Mouse (Mus musculus) G1E-ER4 (cell line): ENCODE measurements around the gene Ackr3. TPM values are rescaled to one million over a fixed set of nuclear protein-coding genes. Genes with fewer than 3 reads are reported as not detected.

Experiments used
- GATA1 ChIP-seq: IDR thresholded peaks from one replicate; pipeline ENCODE4 v1.8.0; 2012; ENCODE audit warnings: low read length, inconsistent platforms
- polyA plus RNA-seq: library from polyadenylated mRNA; stranded (reverse); fragments of >175 nt; gene quantifications from 2 replicates; pipeline ENCODE4 v1.2.3, GENCODE M21; 2012

The Ackr3 gene
- polyA plus RNA-seq, 1 experiment: not detected

- no peak for TF ChIP-seq GATA1
These were observed 30.9 kb downstream of the Ackr3 start for GRCm38 (mm10) chr1:90234620-90235054.

- TF ChIP-seq GATA1: no peak
These were observed 32.9 kb downstream of the Ackr3 start for GRCm38 (mm10) chr1:90236640-90237039.

- no peak for TF ChIP-seq GATA1
These were observed 34.5 kb downstream of the Ackr3 start for GRCm38 (mm10) chr1:90238095-90238888.

- TF ChIP-seq GATA1: no peak
These were observed 35.8 kb downstream of the Ackr3 start for GRCm38 (mm10) chr1:90239336-90240225.

GRCm38 (mm10) chr1:90240287-90240686 lies 36.5 kb downstream of the Ackr3 start:
- no peak for TF ChIP-seq GATA1

GRCm38 (mm10) chr1:90242444-90242989 lies 38.7 kb downstream of the Ackr3 start:
- no peak for TF ChIP-seq GATA1

- no peak for TF ChIP-seq GATA1
These were observed 40.8 kb downstream of the Ackr3 start for GRCm38 (mm10) chr1:90244537-90244936.

- no peak for TF ChIP-seq GATA1
These were observed 41.8 kb downstream of the Ackr3 start for GRCm38 (mm10) chr1:90245533-90245932.

- TF ChIP-seq GATA1: no peak
These were observed 42.3 kb downstream of the Ackr3 start for GRCm38 (mm10) chr1:90246035-90246434.

GRCm38 (mm10) chr1:90246800-90247199 lies 43.0 kb downstream of the Ackr3 start:
- TF ChIP-seq GATA1: no peak

- no peak for TF ChIP-seq GATA1
These were observed 43.5 kb downstream of the Ackr3 start for GRCm38 (mm10) chr1:90247234-90247633.

GRCm38 (mm10) chr1:90247756-90248541 lies 44.2 kb downstream of the Ackr3 start:
- TF ChIP-seq GATA1: no peak

GRCm38 (mm10) chr1:90248966-90249735 lies 45.4 kb downstream of the Ackr3 start:
- TF ChIP-seq GATA1: no peak

- no peak for TF ChIP-seq GATA1
These were observed 46.6 kb downstream of the Ackr3 start for GRCm38 (mm10) chr1:90250419-90250818.

GRCm38 (mm10) chr1:90251156-90251555 lies 47.4 kb downstream of the Ackr3 start:
- no peak for TF ChIP-seq GATA1

- no peak for TF ChIP-seq GATA1
These were observed 49.7 kb downstream of the Ackr3 start for GRCm38 (mm10) chr1:90253465-90253864.
